In the genomic region with DNA sequence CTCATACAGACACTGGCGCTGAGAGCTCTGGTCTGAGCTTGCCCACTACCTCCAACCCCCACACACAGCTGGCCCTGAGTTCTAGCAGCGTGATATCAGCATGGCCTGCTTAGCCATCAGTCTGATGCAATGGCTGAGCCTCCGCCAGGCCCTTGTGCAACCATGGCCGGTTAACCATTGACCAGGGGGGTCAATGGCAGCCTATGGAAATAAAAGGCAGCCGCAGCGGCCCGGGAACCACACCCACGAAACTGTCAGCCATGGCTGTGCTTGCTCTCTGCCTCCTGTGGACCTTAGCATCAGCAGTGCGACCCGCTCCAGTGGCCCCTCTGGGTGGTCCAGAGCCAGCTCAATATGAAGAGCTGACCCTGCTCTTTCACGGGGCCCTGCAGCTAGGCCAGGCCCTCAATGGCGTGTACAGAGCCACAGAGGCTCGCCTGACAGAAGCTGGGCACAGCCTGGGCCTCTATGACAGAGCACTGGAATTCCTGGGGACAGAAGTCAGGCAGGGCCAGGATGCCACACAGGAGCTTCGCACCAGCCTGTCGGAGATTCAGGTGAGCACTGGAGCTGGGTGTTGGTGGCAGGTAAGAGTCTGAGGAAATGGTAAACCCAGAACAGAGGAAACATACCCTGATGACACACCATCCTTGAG, we compare ENCODE assay signal across 9 mouse cellular contexts. TPM values are rescaled to one million over a fixed set of nuclear protein-coding genes. Genes with fewer than 3 reads are reported as not detected.
A peak's percentile ranks its signal among the peaks of the same experiment; 100 is the strongest.
DNase-seq lines count a peak whose midpoint lies in the region; ATAC-seq lines count a peak whose summit lies in the region.
"Had no signal": no experiment of that assay in that cellular context is flagged by ENCODE, and none has a peak within 500 bp of the region (broad histone marks: within the 10 kb centered on the region; RNA-seq: fewer than 3 reads in every experiment).

A gene (plus strand): TSS at position 253 of the 655 bp plus-strand sequence.

- H3K9me3 ChIP-seq in kidney, embryonic 15.5 days (replicated peaks): no peaks in the 10 kb centered on the region
- no peaks in the 10 kb centered on the region for H3K9me3 ChIP-seq in lung, embryonic 16.5 days (ENCODE audit: control insufficient read depth, low read length)
- no peaks in the 10 kb centered on the region for H3K9me3 ChIP-seq in hindbrain, embryonic 12.5 days (replicated peaks)
- no peaks in the 10 kb centered on the region for H3K9me3 ChIP-seq in forebrain, embryonic 14.5 days (replicated peaks; ENCODE audit: control insufficient read depth, low read length)
- H3K9me3 ChIP-seq: megakaryocyte, embryonic 14.5 days had no signal

- H3K36me3 ChIP-seq in kidney, embryonic 15.5 days: peaks cover 85% of the 10 kb centered on the region
- H3K36me3 ChIP-seq in lung, embryonic 16.5 days (ENCODE audit: control insufficient read depth, insufficient read depth, low read length): peaks cover 43% of the 10 kb centered on the region
- H3K36me3 ChIP-seq in hindbrain, embryonic 12.5 days: peaks cover 15% of the 10 kb centered on the region; the same call in 1 of the 2 replicates
- H3K36me3 ChIP-seq in forebrain, embryonic 14.5 days (ENCODE audit: control insufficient read depth, insufficient read depth, low read length): no peaks in the 10 kb centered on the region

- peak; percentile 73 for DNase-seq in 416B (ENCODE audit: low read depth)
- peak; percentile 89 for DNase-seq in adrenal gland, postnatal 10 days
- DNase-seq in left cerebral cortex, postnatal 36 days (ENCODE audit: low spot score in 2 of 2): no peak
- no peak for DNase-seq in forebrain, embryonic 14.5 days (ENCODE audit: low spot score)
- no peak for DNase-seq in neural tube, embryonic 10.5 days (ENCODE audit: extremely low spot score, low spot score)

- H3K27me3 ChIP-seq in kidney, embryonic 15.5 days: no peaks in the 10 kb centered on the region
- H3K27me3 ChIP-seq in lung, embryonic 16.5 days (ENCODE audit: control insufficient read depth, insufficient read depth, low read depth, low read length): no peaks in the 10 kb centered on the region
- no peaks in the 10 kb centered on the region for H3K27me3 ChIP-seq in hindbrain, embryonic 12.5 days
- H3K27me3 ChIP-seq in forebrain, embryonic 14.5 days (replicated peaks; ENCODE audit: control insufficient read depth, insufficient read depth, low read length): no peaks in the 10 kb centered on the region

- intact Hi-C loops in left cerebral cortex, postnatal 36 days (cut with DNase I): no loop called here

- H3K27ac ChIP-seq in kidney, embryonic 15.5 days: peak within 1 kb of the TSS; percentile 68
- peak within 1 kb of the TSS; percentile 62 for H3K27ac ChIP-seq in lung, embryonic 16.5 days (ENCODE audit: low read length)
- no peak within 1 kb of the TSS for H3K27ac ChIP-seq in hindbrain, embryonic 12.5 days
- H3K27ac ChIP-seq in forebrain, embryonic 14.5 days (ENCODE audit: low read depth, low read length): no peak within 1 kb of the TSS

- H3K9ac ChIP-seq in kidney, embryonic 15.5 days: no peak within 1 kb of the TSS
- peak within 1 kb of the TSS; percentile 54 for H3K9ac ChIP-seq in lung, embryonic 16.5 days (ENCODE audit: low read length)
- no peak within 1 kb of the TSS for H3K9ac ChIP-seq in hindbrain, embryonic 12.5 days
- no peak within 1 kb of the TSS for H3K9ac ChIP-seq in forebrain, embryonic 14.5 days (ENCODE audit: low read length)

- H3K4me2 ChIP-seq in kidney, embryonic 15.5 days: peak within 1 kb of the TSS; percentile 20
- H3K4me2 ChIP-seq in lung, embryonic 16.5 days (ENCODE audit: low read depth, low read length): no peak within 1 kb of the TSS
- no peak within 1 kb of the TSS for H3K4me2 ChIP-seq in hindbrain, embryonic 12.5 days (replicated peaks)
- no peak within 1 kb of the TSS for H3K4me2 ChIP-seq in forebrain, embryonic 14.5 days (ENCODE audit: low read length)

- peaks cover 20% of the 10 kb centered on the region for H3K4me1 ChIP-seq in kidney, embryonic 15.5 days
- peaks cover 7% of the 10 kb centered on the region; the same call in 1 of the 2 replicates for H3K4me1 ChIP-seq in lung, embryonic 16.5 days (replicated peaks; ENCODE audit: control insufficient read depth, insufficient read depth, low read length)
- no peaks in the 10 kb centered on the region for H3K4me1 ChIP-seq in hindbrain, embryonic 12.5 days
- no peaks in the 10 kb centered on the region for H3K4me1 ChIP-seq in forebrain, embryonic 14.5 days (ENCODE audit: control insufficient read depth, insufficient read depth, low read length)
- H3K4me1 ChIP-seq: megakaryocyte, embryonic 14.5 days had no signal

- H3K4me3 ChIP-seq in kidney, embryonic 15.5 days (replicated peaks): 0 out of 2 replicates have a peak within 1 kb of the TSS, but pooled peaks have one; percentile 1
- no peak within 1 kb of the TSS for H3K4me3 ChIP-seq in lung, embryonic 16.5 days (ENCODE audit: low read length)
- H3K4me3 ChIP-seq in hindbrain, embryonic 12.5 days: no peak within 1 kb of the TSS
- no peak within 1 kb of the TSS for H3K4me3 ChIP-seq in forebrain, embryonic 14.5 days (ENCODE audit: low read depth, low read length)
- H3K4me3 ChIP-seq: megakaryocyte, embryonic 14.5 days had no signal

- peak; percentile 67 for ATAC-seq in kidney, embryonic 15.5 days (replicated peaks; ENCODE audit: low FRiP score)
- ATAC-seq in lung, embryonic 16.5 days (ENCODE audit: low read depth): peak; percentile 71
- ATAC-seq in hindbrain, embryonic 12.5 days (ENCODE audit: low FRiP score): no peak
- ATAC-seq in forebrain, embryonic 14.5 days: no peak

- WGBS in kidney, embryonic 15.5 days: 72% methylated on average over 15 of the region's 15 CpGs
- WGBS in lung, embryonic 16.5 days: 58% methylated on average over 15 of the region's 15 CpGs
- 73% methylated on average over 15 of the region's 15 CpGs for WGBS in hindbrain, embryonic 12.5 days
- 87% methylated on average over 15 of the region's 15 CpGs for WGBS in forebrain, embryonic 14.5 days

RNA-seq across cellular contexts. Expression of the gene that starts here (rescaled TPM):
- 10 to 100 TPM in 1 of 2 experiments, 1 to 10 TPM in 1; 7.6 to 17.9 TPM for total RNA-seq in adrenal gland, postnatal 10 days (2021)
- 4.3 and 4.9 TPM in 2 replicates for polyA plus RNA-seq in kidney, embryonic 15.5 days (2015; fragmentation: Nextera tagmentation; extraction: Ambion mirVana)
- polyA plus RNA-seq in lung, embryonic 16.5 days (2015; fragmentation: Nextera tagmentation; extraction: Ambion mirVana): 2.7 and 3.6 TPM in 2 replicates
- not detected for total RNA-seq in left cerebral cortex, postnatal 36 days (2021)
- polyA plus RNA-seq in hindbrain, embryonic 12.5 days (2016; fragmentation: Nextera tagmentation; extraction: Ambion mirVana): 0.26 and 1.1 TPM in 2 replicates
- 0.26 TPM in 1 of 2 replicates, not detected in the other for polyA plus RNA-seq in forebrain, embryonic 14.5 days (2014; fragmentation: Nextera tagmentation; extraction: Ambion mirVana)

Comparison
In these comparisons a context has a peak if more than half of its experiments do, and no peak if none do; other contexts are left out.
1. RNA of the gene that starts here (total RNA-seq): 7.6 to 17.9 TPM in adrenal gland, postnatal 10 days; not detected in left cerebral cortex, postnatal 36 days; every median in the first group is over 4 times any median in the second.
2. DNase-seq: peak in 416B (single experiment) and adrenal gland, postnatal 10 days (single experiment); none in left cerebral cortex, postnatal 36 days (0 of 2), forebrain, embryonic 14.5 days (single experiment) and neural tube, embryonic 10.5 days (single experiment).
3. ATAC-seq: peak in kidney, embryonic 15.5 days (single experiment) and lung, embryonic 16.5 days (single experiment); none in hindbrain, embryonic 12.5 days (single experiment) and forebrain, embryonic 14.5 days (single experiment).
4. H3K27ac ChIP-seq: peak in kidney, embryonic 15.5 days (single experiment) and lung, embryonic 16.5 days (single experiment); none in hindbrain, embryonic 12.5 days (single experiment) and forebrain, embryonic 14.5 days (single experiment).